ENCODE assay signal across 8 mouse cellular contexts in genomic region chrX:134807833-134808754, GRCm38 (mm10). TPM values are rescaled to one million over a fixed set of nuclear protein-coding genes. Genes with fewer than 3 reads are reported as not detected.
DNase-seq lines count a peak whose midpoint lies in the region; ATAC-seq and TF ChIP-seq lines count a peak whose summit lies in the region.

No protein-coding gene starts in this region.

- no peaks in the 10 kb centered on the region for H3K4me1 ChIP-seq in kidney, adult 2 months (ENCODE audit: control insufficient read depth, insufficient read depth, low read length)
- H3K4me1 ChIP-seq in intestine, embryonic 16.5 days (ENCODE audit: control insufficient read depth, insufficient read depth, low read length): no peaks in the 10 kb centered on the region
- H3K4me1 ChIP-seq in limb, embryonic 14.5 days (ENCODE audit: control insufficient read depth, insufficient read depth, low read length): no peaks in the 10 kb centered on the region
- peaks cover 3% of the 10 kb centered on the region; the same call in 1 of the 2 replicates for H3K4me1 ChIP-seq in midbrain, embryonic 16.5 days (ENCODE audit: control insufficient read depth, insufficient read depth, low read length)
- H3K4me1 ChIP-seq in thymus, adult 2 months (replicated peaks; ENCODE audit: control insufficient read depth, insufficient read depth, low read length): peaks cover 8% of the 10 kb centered on the region

- no peak for TF ChIP-seq POLR2A in kidney, adult 2 months (IDR thresholded peaks at IDR 0.05; ENCODE audit: low read depth, low read length)
- no peak for TF ChIP-seq POLR2A in limb, embryonic 14.5 days (IDR thresholded peaks at IDR 0.05; ENCODE audit: borderline replicate concordance, extremely low read depth, insufficient read depth, insufficient read length)
- TF ChIP-seq POLR2A in thymus, adult 2 months (IDR thresholded peaks at IDR 0.05; ENCODE audit: control insufficient read depth, extremely low read depth, insufficient read depth, low read length, poor library complexity): no peak

- H3K4me3 ChIP-seq in kidney, adult 2 months (ENCODE audit: insufficient read depth, low read depth, low read length): peak overlapping the region; percentile 65
- H3K4me3 ChIP-seq in intestine, embryonic 16.5 days (ENCODE audit: low read length): peak overlapping the region; percentile 56
- peak overlapping the region; percentile 57 for H3K4me3 ChIP-seq in limb, embryonic 14.5 days (replicated peaks; ENCODE audit: low read length)
- peak overlapping the region; percentile 63 for H3K4me3 ChIP-seq in midbrain, embryonic 16.5 days (ENCODE audit: low read depth, low read length)
- peak overlapping the region; percentile 54 for H3K4me3 ChIP-seq in thymus, adult 2 months (ENCODE audit: control insufficient read depth, insufficient read depth, low read length)

- peak; percentile 4 for DNase-seq in kidney, adult 2 months
- DNase-seq in kidney, adult 11 months: no peak
- DNase-seq in cerebellum, adult 9-11 months: peak; percentile 40
- DNase-seq in frontal cortex, postnatal 36 days (ENCODE audit: low spot score in 2 of 2): peak; percentile 36 to 38
- peak; percentile 61 for DNase-seq in limb, embryonic 14.5 days (ENCODE audit: low spot score)
- DNase-seq in thymus, adult 2 months: peak; percentile 21

- 2% methylated on average over 28 of the region's 28 CpGs for WGBS in kidney, adult 2 months
- WGBS in intestine, embryonic 16.5 days: 16% methylated on average over 27 of the region's 28 CpGs
- WGBS in limb, embryonic 14.5 days: 16% methylated on average over 25 of the region's 28 CpGs
- WGBS in midbrain, embryonic 16.5 days: 19% methylated on average over 26 of the region's 28 CpGs
- WGBS in thymus, adult 2 months: 7% methylated on average over 27 of the region's 28 CpGs

- TF ChIP-seq CTCF in kidney, adult 2 months (conservative IDR thresholded peaks at IDR 0.05; ENCODE audit: insufficient read depth, insufficient read length, low read depth, low read length): no peak
- no peak for TF ChIP-seq CTCF in thymus, adult 2 months (IDR thresholded peaks at IDR 0.05; ENCODE audit: borderline replicate concordance, control insufficient read depth, extremely low read depth, insufficient read depth, low read length, poor library complexity)

- H3K27ac ChIP-seq in kidney, adult 2 months (ENCODE audit: insufficient read depth, low read depth, low read length): no peak overlapping the region
- H3K27ac ChIP-seq in intestine, embryonic 16.5 days (ENCODE audit: low read length): peak overlapping the region; percentile 48; the same call in 1 of the 2 replicates
- H3K27ac ChIP-seq in limb, embryonic 14.5 days (replicated peaks; ENCODE audit: low read depth, low read length): peak overlapping the region; percentile 68
- peak overlapping the region; percentile 90 for H3K27ac ChIP-seq in midbrain, embryonic 16.5 days (ENCODE audit: low read length)
- H3K27ac ChIP-seq in thymus, adult 2 months (ENCODE audit: control insufficient read depth, insufficient read depth, low read length): no peak overlapping the region

- H3K9me3 ChIP-seq in intestine, embryonic 16.5 days (ENCODE audit: control insufficient read depth, low read length): no peaks in the 10 kb centered on the region
- H3K9me3 ChIP-seq in limb, embryonic 14.5 days (ENCODE audit: control insufficient read depth, low read length): no peaks in the 10 kb centered on the region
- no peaks in the 10 kb centered on the region for H3K9me3 ChIP-seq in midbrain, embryonic 16.5 days (replicated peaks; ENCODE audit: control insufficient read depth, low read length, poor library complexity, severe bottlenecking)

- no peaks in the 10 kb centered on the region for H3K36me3 ChIP-seq in kidney, adult 2 months (ENCODE audit: control insufficient read depth, insufficient read depth, low read length)
- no peaks in the 10 kb centered on the region for H3K36me3 ChIP-seq in intestine, embryonic 16.5 days (ENCODE audit: control insufficient read depth, insufficient read depth, low read length)
- peaks cover 19% of the 10 kb centered on the region for H3K36me3 ChIP-seq in limb, embryonic 14.5 days (ENCODE audit: control insufficient read depth, insufficient read depth, low read length)
- no peaks in the 10 kb centered on the region for H3K36me3 ChIP-seq in midbrain, embryonic 16.5 days (ENCODE audit: control insufficient read depth, insufficient read depth, low read length)
- no peaks in the 10 kb centered on the region for H3K36me3 ChIP-seq in thymus, adult 2 months (ENCODE audit: control insufficient read depth, insufficient read depth, low read length)

- peak overlapping the region; percentile 67 for H3K9ac ChIP-seq in intestine, embryonic 16.5 days (ENCODE audit: low read depth, low read length)
- H3K9ac ChIP-seq in limb, embryonic 14.5 days (ENCODE audit: low read depth, low read length, severe bottlenecking): peak overlapping the region; percentile 63
- peak overlapping the region; percentile 75 for H3K9ac ChIP-seq in midbrain, embryonic 16.5 days (ENCODE audit: low read depth, low read length)

- no peaks in the 10 kb centered on the region for H3K27me3 ChIP-seq in kidney, adult 2 months (replicated peaks; ENCODE audit: control insufficient read depth, insufficient read depth, low read length)
- 0 out of 2 replicates have a peak, but pooled peaks cover 3% of the 10 kb centered on the region for H3K27me3 ChIP-seq in intestine, embryonic 16.5 days (replicated peaks; ENCODE audit: control insufficient read depth, insufficient read depth, low read length)
- H3K27me3 ChIP-seq in limb, embryonic 14.5 days (ENCODE audit: control insufficient read depth, insufficient read depth, low read length): no peaks in the 10 kb centered on the region
- no peaks in the 10 kb centered on the region; the same call in 1 of the 2 replicates for H3K27me3 ChIP-seq in midbrain, embryonic 16.5 days (ENCODE audit: control insufficient read depth, insufficient read depth, low read depth, low read length)
- no peaks in the 10 kb centered on the region for H3K27me3 ChIP-seq in thymus, adult 2 months (ENCODE audit: control insufficient read depth, insufficient read depth, low read length)

- ATAC-seq in intestine, embryonic 16.5 days: peak; percentile 75
- ATAC-seq in limb, embryonic 14.5 days (ENCODE audit: low FRiP score, low read depth): peak; percentile 70
- peak; percentile 91 for ATAC-seq in midbrain, embryonic 16.5 days

- peak overlapping the region; percentile 51 for H3K4me2 ChIP-seq in intestine, embryonic 16.5 days (ENCODE audit: low read depth, low read length)
- H3K4me2 ChIP-seq in limb, embryonic 14.5 days (replicated peaks; ENCODE audit: low read depth, low read length, severe bottlenecking): peak overlapping the region; percentile 47
- peak overlapping the region; percentile 60 for H3K4me2 ChIP-seq in midbrain, embryonic 16.5 days (ENCODE audit: low read length)

RNA-seq across cellular contexts. Expression of gene Armcx2, which starts 0.9 kb away (rescaled TPM):
- polyA plus RNA-seq in kidney, adult 2 months (2012; rRNA removed): 8.7 and 9.0 TPM in 2 replicates
- 32.7 and 36.5 TPM in 2 replicates for polyA plus RNA-seq in intestine, embryonic 16.5 days (2015; fragmentation: Nextera tagmentation; extraction: Ambion mirVana)
- 92.5 and 93.3 TPM in 2 replicates for polyA plus RNA-seq in limb, embryonic 14.5 days (2012; rRNA removed)
- 83.8 and 86.0 TPM in 2 replicates for polyA plus RNA-seq in limb, embryonic 14.5 days (2014; fragmentation: Nextera tagmentation; extraction: Ambion mirVana)
- 95.6 and 104 TPM in 2 replicates for polyA plus RNA-seq in midbrain, embryonic 16.5 days (2015; fragmentation: Nextera tagmentation; extraction: Ambion mirVana)
- polyA plus RNA-seq in thymus, adult 2 months (2012; rRNA removed): 15.9 and 16.9 TPM in 2 replicates

RNA-seq across cellular contexts. Expression of gene Armcx3, which starts 51.7 kb away (rescaled TPM):
- polyA plus RNA-seq in kidney, adult 2 months (2012; rRNA removed): 4.0 and 5.7 TPM in 2 replicates
- 57.9 and 60.6 TPM in 2 replicates for polyA plus RNA-seq in intestine, embryonic 16.5 days (2015; fragmentation: Nextera tagmentation; extraction: Ambion mirVana)
- polyA plus RNA-seq in limb, embryonic 14.5 days (2012; rRNA removed): 56.8 and 70.2 TPM in 2 replicates
- 89.1 and 93.9 TPM in 2 replicates for polyA plus RNA-seq in limb, embryonic 14.5 days (2014; fragmentation: Nextera tagmentation; extraction: Ambion mirVana)
- 86.7 and 87.7 TPM in 2 replicates for polyA plus RNA-seq in midbrain, embryonic 16.5 days (2015; fragmentation: Nextera tagmentation; extraction: Ambion mirVana)
- polyA plus RNA-seq in thymus, adult 2 months (2012; rRNA removed): 3.8 and 5.8 TPM in 2 replicates

RNA-seq across cellular contexts. Expression of gene Armcx6, which starts 56.9 kb away (rescaled TPM):
- 1.3 and 1.5 TPM in 2 replicates for polyA plus RNA-seq in kidney, adult 2 months (2012; rRNA removed)
- 14.5 and 14.8 TPM in 2 replicates for polyA plus RNA-seq in intestine, embryonic 16.5 days (2015; fragmentation: Nextera tagmentation; extraction: Ambion mirVana)
- 35.4 and 49.3 TPM in 2 replicates for polyA plus RNA-seq in limb, embryonic 14.5 days (2012; rRNA removed)
- polyA plus RNA-seq in limb, embryonic 14.5 days (2014; fragmentation: Nextera tagmentation; extraction: Ambion mirVana): 34.5 and 37.8 TPM in 2 replicates
- polyA plus RNA-seq in midbrain, embryonic 16.5 days (2015; fragmentation: Nextera tagmentation; extraction: Ambion mirVana): 52.7 and 53.0 TPM in 2 replicates
- 3.4 and 4.0 TPM in 2 replicates for polyA plus RNA-seq in thymus, adult 2 months (2012; rRNA removed)

Comparison
In these comparisons a context has a peak if more than half of its experiments do, and no peak if none do; other contexts are left out.
1. H3K27ac ChIP-seq: peak in intestine, embryonic 16.5 days (single experiment), limb, embryonic 14.5 days (single experiment) and midbrain, embryonic 16.5 days (single experiment); none in kidney, adult 2 months (single experiment) and thymus, adult 2 months (single experiment).
2. Peak in every context shown above with its lines, with median percentiles within 50 percentile points of each other: H3K4me3 ChIP-seq, ATAC-seq, H3K4me2 ChIP-seq and H3K9ac ChIP-seq.